Mouse (Mus musculus) embryo, embryonic 10.5 days (tissue): ENCODE data around the gene Fbxw21.
A peak's percentile ranks its signal among the peaks of the same experiment; 100 is the strongest.

Source experiments
- DNase-seq: peaks from one replicate; pipeline ENCODE4 v3.0.0-alpha.2; 2015; ENCODE audit warnings: low spot score

Gene Fbxw21

DNA sequence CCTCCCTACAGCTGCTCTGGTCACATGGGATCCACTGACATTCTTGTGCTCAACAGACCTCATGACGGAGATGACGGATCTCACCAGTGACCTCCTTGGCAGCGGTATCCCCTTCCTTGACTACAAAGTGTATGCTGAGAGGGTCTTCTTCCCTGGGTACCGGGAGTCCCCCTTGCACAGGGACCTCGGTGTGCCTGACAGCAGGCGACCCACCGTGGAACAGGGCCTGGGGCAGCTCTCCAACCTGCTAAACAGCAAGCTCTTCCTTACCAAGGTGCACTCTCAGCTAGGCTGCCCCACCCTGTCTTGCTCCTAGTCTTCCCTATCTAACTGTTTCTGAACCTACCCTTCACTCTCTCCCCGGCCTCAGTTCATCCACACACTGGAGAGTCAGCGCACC, 50.2 kb downstream of the Fbxw21 start:
- DNase-seq, result no peak

DNA sequence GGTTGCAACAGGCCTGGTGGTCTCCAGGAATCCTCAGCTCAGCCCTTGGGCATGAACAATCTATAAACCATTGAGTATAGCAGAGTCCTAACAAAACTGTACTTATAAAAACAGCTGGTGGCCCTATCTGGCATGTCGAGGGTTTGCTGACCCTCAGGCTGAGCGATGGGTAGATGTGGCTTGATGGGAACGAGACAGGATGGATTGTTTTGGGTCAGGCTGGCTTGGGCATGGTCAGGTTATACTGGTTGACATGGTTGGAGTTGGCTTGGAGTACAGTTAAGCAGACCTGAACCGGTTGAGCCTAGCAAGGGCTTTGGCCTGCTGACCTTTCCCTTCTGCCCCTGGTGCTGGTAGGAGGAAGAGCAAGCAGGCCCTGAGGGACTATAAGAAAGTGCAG, 50.7 kb downstream of the Fbxw21 start:
- no peak for DNase-seq

DNA sequence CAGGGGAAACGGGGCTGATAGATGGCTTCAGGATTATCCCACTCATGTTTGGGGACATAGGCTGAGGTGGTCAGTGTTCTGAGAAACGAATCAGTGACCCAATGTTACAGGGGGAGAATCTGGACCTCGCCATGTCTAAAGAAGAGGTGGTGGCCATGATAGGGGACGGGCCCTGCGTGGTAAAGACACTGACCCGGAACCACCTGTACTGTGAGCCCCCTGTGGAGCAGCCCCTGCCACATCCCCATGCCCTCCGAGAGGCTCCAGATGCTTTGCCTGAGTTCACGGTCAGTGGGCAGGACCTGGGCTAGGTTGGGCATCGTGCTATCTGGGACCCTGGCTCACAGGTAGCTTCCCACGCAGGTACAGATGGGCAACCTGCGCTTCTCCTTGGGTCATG, 51.6 kb downstream of the Fbxw21 start:
- no peak for DNase-seq

DNA sequence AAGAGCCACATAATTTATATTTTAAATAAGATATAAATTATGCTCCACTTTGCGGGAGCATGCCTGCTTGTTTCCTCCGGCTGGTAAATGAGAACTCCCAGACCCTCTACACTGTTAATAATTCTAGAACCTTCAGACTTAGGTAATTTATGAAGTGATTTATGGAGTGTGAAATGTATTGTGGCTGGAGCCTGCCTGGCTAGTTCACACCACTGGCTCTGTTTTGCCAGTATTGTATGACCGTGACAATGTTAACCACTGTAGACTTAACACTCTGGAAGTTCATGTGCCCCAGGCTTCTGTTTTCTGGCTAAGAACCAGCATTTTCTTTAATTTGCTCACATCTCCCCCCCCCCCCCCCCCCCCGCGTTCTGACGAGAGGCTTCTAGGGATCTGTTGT, 54.5 kb downstream of the Fbxw21 start:
- no peak for DNase-seq

DNA sequence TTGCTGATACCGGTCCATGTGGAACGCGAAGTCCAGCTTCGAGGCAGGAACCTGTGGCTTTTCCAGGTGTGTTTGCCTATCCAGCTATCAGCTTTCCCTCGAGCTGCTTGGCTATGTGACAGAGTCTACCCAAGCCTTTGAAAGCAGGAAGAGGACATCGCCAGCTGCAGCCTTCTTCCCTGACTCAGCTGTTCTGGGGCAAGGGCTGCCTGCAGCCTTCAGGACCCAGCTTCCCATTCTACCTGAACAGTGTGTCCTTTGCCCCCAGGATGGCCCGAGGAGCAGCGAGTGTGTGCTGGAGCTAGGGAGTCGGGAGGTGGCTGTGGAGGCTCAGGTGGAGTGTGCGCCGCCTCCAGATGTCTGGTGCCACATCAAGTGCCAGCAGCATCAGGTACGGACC, 56.2 kb downstream of the Fbxw21 start:
- no peak for DNase-seq

DNA sequence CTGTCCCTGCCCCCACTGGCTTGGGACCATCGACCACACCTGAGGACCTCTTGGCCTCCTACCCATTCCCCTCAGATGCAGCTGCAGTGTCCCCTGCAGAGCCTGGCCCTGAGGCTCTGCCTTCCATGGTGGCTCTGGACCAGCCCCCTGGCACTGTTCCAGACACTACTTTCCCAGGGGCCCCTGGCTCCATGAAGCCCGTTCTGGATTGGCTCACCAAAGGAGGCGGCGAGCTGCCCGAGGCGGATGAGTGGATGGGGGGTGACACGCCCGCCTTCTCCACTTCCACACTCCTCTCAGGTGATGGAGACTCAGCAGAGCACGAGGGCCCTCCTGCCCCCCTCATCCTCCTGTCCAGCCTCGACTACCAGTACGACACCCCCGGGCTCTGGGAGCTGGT, 56.8 kb downstream of the Fbxw21 start:
- no peak for DNase-seq

DNA sequence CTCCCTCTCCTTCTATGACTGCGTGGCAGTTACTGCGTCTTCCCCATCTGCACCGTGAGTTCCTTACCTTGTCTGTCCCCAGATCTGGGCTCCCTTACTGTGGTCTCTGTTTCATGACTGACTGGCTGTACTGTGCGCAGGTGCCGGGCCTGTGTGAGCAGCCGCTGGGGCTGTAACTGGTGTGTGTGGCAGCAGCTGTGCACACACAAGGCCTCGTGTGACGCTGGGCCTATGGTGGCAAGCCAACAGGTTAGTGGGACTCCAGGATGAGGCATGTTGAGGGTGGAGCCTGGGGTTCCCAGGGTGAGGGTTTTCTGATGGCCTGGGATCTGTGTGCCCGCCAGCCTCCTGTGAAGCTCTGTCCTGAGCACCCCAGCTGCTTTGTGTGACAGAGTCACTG, 57.8 kb downstream of the Fbxw21 start:
- no peak for DNase-seq

DNA sequence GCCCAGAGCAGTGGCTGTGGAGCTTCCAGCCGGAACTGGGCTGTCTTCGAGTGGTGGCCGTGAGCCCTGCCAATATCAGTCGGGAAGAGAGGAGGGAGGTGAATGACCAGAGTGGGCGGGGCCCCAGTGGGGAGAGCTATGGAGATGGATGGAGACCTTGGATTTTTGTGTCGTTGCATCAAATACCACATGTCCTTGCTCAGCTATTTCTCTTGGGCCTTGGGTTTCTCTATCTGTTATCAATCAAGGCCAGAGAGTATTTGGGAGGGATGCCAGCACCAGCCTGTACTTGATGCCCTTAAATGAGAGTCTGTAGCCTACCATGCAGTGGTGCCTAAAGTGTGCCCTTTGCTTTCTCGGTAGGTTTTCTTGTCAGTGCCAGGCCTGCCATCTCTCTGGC, 58.6 kb downstream of the Fbxw21 start:
- DNase-seq, result no peak

DNA sequence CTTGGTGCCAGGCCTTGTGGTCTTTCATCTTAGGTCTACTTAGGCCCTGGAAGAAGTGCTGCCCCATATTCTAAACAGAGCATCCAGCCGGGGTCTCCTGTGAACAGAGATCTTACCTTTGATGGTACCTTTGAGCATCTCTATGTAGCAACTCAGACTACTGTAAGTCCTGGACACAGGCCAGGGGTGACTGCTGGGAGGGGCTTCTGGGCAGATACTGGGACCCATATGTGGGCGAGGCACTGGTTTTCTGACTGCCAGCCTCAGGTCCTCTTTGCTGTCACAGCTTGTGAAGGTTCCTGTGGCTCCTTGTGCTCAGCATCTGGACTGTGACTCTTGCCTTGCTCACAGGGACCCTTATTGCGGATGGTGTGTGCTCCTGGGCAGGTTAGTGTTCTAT, 59.3 kb downstream of the Fbxw21 start:
- DNase-seq, result no peak

DNA sequence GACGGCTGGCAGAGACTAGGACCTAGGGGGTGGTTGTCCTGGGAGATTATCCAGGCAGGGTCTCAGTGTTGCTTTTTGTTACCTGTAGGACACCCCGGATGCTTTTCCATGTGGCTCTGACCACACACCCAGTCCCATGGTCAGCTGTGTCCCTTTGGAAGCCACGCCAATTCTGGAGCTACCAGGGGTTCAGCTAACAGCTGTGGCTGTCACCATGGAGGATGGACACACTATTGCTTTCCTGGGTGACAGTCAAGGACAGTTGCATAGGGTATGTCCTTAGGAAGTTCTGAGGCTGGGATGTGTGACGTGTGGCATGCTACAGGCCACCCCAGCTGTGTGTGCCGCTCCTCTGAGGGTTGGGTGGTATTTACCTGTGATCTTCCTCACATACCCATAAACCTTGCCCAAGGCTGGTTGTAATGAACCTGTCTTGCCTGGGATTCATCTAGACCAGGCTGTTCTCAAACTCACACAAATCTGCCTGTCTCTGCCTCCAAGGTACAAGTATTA, 59.9 kb downstream of the Fbxw21 start:
- no peak for DNase-seq

DNA sequence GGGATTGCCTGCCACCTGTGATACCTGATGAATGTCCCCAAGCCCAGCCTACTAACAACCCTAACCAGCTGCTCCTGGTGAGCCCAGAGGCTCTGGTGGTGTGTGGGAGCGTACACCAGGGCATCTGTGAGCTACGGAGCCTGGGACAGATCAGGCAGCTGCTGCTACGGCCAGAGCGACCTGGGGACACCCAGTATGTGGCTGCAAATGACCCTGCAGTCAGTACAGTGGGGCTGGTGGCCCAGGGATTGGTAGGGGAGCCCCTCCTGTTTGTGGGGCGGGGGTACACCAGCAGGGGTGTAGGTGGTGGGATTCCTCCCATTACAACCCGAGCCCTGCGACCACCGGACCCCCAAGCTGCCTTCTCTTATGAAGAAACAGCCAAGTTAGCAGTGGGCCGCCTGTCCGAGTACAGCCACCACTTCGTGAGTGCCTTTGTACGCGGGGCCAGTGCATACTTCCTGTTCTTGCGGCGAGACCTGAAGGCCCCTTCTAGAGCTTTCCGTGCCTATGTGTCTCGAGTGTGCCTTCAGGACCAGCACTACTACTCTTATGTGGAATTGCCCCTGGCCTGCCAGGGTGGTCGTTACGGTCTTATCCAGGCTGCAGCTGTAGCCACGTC, 61.4 kb downstream of the Fbxw21 start:
- DNase-seq, result no peak

DNA sequence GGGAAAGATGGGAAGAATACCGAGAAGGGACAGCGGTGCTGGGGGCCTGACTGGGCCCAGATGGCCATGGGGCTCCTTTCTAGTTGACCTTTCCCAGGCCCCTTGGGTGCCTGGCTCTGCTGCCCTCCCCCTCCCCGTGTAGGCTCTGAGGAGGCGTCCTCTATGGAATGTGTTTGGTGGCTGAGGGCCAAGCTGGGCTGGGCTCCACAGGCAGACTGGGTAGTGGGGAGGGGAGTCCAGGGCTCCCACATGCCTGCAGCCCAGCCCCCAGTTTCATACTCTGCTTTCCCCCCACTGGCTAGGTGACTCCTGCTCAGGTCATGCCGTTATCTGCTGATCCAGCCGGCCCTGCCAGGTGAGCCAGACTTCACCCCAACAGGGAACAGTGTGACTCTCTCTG, 62.9 kb downstream of the Fbxw21 start:
- no peak for DNase-seq

DNA sequence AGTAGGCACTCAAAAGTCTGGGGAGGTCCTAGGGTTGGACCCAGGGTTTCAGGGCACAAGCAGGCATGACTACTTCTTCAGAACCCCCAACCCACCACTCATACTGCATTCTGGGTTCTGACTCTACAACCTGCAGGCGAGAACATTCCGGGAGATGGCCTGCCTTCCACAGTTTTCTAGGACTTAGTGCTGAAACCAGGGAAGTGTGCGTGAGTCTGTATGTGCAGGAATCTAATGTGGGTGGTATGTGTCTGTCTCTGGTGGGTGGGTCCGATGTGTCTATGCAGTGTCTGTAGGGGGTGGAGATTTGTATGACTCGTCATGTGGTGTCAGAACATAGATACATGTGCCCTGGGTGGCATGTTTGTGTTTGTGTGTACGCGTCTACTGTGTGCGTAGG, 63.5 kb downstream of the Fbxw21 start:
- DNase-seq, result no peak

DNA sequence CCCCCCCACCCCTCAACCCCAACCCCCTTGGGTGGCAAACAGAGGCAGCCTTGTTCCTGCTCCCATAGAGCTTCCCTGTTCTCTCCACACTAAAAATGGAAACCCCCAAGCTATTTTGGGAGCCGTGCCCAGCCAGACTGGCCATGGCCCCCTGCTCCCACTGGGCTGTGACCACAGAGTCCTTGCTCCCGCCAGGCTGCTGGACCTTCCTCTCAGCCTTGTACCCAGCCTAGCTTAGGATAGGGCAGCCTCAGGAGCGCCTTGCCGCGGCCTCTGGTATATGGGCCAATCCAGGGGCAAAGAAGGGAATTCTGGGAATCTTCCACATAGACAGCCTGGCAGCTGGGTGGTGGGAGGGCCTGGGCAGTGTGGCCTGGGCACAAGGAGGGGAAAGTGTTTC, 64.0 kb downstream of the Fbxw21 start:
- peak; percentile 17 for DNase-seq

DNA sequence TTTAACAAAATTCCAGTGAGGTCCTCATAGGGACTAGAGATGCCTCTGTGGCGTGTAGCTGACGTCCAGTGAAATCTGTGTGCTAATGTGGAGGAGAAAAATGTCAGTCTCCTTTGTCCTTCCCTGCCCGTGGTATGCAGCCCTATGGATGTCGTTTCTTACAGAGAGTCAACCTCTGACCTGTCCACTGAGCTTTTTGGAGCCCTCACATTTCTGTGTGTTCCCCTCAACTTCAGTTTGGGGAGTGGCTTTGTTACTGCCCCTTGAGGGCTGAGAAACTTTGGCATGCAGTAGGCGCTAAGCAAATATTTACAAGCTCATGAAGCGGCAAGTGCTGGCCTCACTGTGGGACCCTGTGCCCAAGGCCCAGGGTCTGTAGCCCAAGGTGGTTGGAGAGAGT, 64.5 kb downstream of the Fbxw21 start:
- peak; percentile 37 for DNase-seq

DNA sequence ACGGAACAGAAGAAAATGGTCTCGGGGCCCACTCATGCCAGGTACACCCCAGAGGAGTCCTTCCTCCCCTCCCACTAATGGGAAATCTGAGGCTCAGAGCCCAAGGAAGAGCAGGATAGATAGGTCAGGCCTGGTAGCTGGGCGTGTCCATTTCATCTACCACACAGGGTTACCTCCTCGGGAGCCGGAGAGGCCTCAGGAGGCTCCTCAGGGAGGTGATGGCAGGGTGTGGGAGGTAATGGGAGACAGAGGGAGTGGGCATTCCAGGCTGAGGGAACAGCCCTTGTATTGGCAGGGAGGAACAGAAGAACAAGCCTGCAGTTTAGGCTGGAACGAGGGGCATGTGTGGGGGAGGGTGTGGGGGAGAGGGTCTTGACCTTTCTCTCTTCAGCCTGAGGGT, 65.0 kb downstream of the Fbxw21 start:
- peak; percentile 44 for DNase-seq

DNA sequence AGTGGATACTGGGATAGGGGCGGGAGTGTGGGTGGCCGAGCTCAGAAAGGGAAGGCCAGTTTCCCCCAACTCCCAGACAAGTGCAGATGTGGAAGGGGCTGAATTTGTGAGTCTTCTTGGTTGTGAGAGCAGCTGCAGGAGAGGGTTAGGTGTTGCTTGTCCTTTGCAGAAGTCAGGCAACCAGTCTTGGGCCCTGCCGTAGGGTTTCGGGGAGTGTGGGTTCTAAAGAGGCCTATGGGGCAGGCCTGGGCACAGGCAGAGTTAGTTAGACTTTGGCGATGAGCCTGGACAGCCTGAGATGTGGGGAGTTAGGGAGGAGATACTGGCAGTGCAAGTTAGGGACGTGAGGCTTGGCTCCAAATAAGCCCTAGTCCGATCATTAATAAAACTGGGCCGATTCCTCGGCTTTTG, 65.6 kb downstream of the Fbxw21 start:
- no peak for DNase-seq

DNA sequence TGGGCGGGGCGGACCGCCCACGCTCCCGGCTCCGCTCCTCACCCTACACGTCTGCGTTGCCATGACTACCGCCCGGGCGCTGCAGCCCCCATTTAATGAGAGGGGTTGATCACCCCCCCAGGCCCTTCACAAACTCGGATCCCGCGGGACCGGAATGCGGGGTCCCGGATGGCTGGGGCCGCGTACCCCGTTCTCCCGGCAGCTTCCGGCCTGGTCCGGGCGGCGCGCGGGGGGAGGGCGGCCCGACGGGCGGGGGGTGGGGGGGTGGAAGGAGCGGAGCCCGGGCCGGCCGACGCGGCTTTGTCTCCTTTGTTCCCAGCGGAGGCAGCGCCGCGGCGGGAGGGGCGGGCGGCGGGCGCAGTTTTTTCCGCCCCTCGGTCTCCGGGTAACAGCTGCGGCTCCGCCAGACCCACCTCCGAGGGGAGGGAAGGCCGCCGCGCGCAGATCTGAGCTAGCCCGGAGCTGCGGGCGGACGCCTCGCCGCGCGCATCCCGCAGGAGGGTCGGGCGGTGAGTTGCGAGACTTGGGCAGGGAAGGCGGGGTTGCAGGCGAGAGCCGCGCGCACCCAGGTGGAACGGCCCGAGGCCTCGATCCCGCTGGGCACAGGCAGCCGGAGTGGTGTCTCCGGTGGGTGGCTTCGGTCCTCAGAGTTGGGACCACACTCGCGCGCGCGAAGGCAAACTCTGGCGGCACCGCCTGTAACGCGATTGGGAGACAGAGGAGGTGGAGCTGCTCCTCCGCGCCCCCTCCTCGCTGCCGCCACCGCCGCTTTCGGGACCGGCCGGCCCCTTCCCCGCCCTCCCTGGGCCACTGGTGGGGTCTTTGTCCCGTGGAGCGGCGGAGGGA, 66.5 kb downstream of the Fbxw21 start, which contains the start of gene Plxnb1:
Gene Plxnb1, plus strand, starts transcription at position 253 of the 846 bp plus-strand sequence.
- peak; percentile 84 for DNase-seq

DNA sequence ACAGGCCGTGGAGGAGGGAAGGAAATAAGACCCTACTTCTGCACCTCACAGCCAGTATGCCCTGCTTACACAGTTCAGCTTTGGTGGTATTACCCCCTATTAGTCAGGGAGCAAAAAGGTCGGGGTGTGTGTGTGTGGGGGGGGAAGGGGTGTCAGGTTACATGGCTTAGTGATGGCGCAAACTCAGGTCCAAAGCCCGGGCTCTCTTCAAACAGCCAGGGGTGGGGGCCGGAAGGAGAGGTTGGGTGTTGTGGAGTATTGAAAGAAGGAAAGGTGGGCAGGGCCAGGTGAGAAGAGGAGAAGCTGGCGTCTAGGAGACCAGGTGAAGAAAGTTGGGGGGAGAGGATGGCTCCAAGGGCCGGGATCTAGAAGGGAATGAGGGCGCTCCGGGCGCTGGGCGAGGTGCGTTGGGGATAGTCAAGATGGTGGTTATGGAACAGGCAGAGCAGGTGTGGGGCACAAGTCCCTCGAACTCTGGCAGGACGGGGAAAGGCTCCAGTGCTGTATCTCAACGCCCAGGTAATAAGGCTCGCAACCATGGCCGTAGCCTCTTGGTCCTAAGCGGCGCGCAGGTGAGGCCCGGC, 67.2 kb downstream of the Fbxw21 start:
- peak; percentile 77 for DNase-seq

DNA sequence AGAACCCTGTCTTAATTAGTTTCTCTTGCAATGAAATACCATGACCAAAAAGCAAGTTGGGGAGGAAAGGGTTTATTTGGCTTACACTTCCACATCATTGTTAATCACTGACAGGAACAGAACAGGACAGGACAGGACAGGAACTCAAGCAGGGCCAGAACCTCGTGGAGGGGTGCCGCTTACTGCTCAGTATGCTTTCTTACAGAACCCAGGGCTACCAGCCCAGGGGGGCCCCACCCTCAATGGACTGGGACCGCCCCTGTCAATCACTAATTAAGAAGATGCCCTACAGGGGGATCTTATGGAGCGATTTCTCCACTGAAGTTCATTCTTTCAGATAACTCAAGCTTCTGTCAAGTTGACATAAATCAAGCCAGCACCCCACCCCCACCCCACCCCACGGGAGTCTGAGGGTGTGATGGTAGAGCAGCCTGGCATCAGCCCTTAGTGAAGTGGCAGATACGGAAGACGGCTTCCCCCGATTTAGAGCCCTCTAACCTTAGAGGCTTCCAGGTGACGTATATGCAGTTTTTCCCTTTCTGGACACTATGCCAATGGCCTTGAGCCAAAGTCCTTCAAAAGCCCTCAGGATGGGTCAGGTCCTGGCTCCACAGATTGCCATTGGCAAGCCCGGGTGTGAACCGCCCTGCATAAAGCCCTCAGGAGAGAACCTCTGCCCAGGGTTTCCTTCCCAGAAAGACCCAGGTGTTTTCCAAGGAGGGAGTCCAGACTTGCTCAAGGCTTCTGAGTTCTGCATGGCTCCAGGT, 67.9 kb downstream of the Fbxw21 start:
- DNase-seq, result peak; percentile 11

DNA sequence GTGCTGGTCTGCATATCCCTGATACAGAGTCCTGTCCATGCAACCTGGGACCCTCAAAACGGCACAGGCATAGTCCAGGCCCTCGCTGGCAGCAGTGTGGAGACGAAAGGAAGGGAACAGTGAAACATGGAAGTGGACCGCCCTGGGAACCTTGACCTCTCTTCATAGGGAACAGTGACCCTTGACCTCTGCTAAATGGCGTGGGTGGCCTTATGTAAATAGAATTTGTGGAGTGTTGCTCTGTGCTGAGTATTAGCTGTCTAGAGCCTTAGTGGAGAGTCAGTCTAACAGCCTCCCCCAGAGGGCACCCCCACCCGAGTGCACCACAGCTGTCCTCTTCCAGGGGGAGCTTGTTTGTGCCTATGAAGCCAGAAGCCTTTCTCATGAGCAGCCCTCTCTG, 69.0 kb downstream of the Fbxw21 start:
- DNase-seq, result peak; percentile 39

DNA sequence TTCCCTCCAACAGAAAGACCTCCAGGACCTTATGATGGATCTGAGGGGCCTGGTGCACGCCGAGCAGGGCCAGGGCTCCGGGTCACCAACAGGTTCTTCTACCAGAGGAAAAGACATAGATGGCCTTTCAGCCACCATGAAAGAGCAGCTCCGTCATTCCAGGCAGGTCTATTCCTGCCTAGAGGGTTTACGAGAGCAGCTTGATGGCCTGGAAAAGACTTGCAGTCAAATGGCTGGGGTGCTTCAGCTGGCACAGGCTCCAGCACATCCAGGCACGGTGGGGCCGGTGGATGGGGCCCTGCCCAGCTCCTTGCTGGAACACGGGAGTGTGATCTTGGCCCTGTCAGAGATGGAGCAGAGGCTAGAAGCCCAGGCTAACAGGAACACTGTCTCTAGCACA, 70.0 kb downstream of the Fbxw21 start:
- DNase-seq, result no peak
